ENCODE assay signal across 24 mouse cellular contexts in the genomic region with DNA sequence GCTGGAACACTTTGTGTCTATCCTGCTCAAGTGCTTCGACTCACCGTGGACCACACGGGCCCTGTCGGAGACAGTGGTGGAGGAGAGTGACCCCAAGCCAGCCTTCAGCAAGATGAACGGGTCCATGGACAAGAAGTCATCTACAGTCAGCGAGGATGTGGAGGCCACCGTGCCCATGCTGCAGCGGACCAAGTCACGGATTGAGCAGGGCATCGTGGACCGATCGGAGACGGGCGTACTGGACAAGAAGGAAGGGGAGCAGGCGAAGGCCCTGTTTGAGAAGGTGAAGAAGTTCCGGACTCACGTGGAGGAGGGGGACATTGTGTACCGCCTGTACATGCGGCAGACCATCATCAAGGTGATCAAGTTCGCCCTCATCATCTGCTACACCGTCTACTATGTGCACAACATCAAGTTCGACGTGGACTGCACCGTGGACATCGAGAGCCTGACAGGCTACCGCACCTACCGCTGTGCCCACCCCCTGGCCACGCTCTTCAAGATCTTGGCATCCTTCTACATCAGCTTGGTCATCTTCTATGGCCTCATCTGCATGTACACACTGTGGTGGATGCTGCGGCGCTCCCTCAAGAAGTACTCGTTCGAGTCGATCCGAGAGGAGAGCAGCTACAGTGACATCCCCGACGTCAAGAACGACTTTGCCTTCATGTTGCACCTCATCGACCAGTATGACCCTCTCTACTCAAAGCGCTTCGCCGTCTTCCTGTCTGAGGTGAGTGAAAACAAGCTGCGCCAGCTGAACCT. TPM values are rescaled to one million over a fixed set of nuclear protein-coding genes. Genes with fewer than 3 reads are reported as not detected.
DNase-seq lines count a peak whose midpoint lies in the region; ATAC-seq and TF ChIP-seq lines count a peak whose summit lies in the region.
"Had no signal": no experiment of that assay in that cellular context is flagged by ENCODE, and none has a peak within 500 bp of the region (broad histone marks: within the 10 kb centered on the region; RNA-seq: fewer than 3 reads in every experiment).

No protein-coding gene starts in this region.

- peaks cover 26% of the 10 kb centered on the region for H3K36me3 ChIP-seq in heart, adult 2 months (ENCODE audit: control insufficient read depth, insufficient read depth, low read length)
- peaks cover 28% of the 10 kb centered on the region for H3K36me3 ChIP-seq in heart, embryonic 11.5 days (ENCODE audit: control insufficient read depth, insufficient read depth, low read length)
- H3K36me3 ChIP-seq in E14TG2a.4 (ENCODE audit: insufficient read depth, low read length), result peaks cover 67% of the 10 kb centered on the region
- peaks cover 98% of the 10 kb centered on the region for H3K36me3 ChIP-seq in G1E (replicated peaks)

- H3K27me3 ChIP-seq in heart, adult 2 months (ENCODE audit: control insufficient read depth, insufficient read depth, low read length), result no peaks in the 10 kb centered on the region
- no peaks in the 10 kb centered on the region for H3K27me3 ChIP-seq in heart, embryonic 11.5 days (ENCODE audit: control insufficient read depth, insufficient read depth, low read length)
- H3K27me3 ChIP-seq in E14TG2a.4 (ENCODE audit: insufficient read depth, low read length) (no peaks in the 10 kb centered on the region), G1E (ENCODE audit: insufficient read depth, low read length) (no peaks in the 10 kb centered on the region)
- H3K27me3 ChIP-seq: embryonic facial prominence, embryonic 12.5 days; forebrain, embryonic 12.5 days had no signal

- H3K4me1 ChIP-seq in heart, adult 2 months (ENCODE audit: control insufficient read depth, insufficient read depth, low read length), result peaks cover 46% of the 10 kb centered on the region
- peaks cover 33% of the 10 kb centered on the region for H3K4me1 ChIP-seq in heart, embryonic 11.5 days (ENCODE audit: control insufficient read depth, insufficient read depth, low read length)
- H3K4me1 ChIP-seq in E14TG2a.4 (replicated peaks; ENCODE audit: low read depth, low read length) (peaks cover 86% of the 10 kb centered on the region), G1E (ENCODE audit: insufficient read depth, low read depth, low read length) (peaks cover 56% of the 10 kb centered on the region)
- H3K4me1 ChIP-seq: embryonic facial prominence, embryonic 12.5 days had no signal

- DNase-seq in heart, adult 2 months, result peak; percentile 4 to 27
- DNase-seq in G1E (ENCODE audit: low spot score), result no peak
- DNase-seq in embryo, embryonic 10.5 days (ENCODE audit: low spot score), result no peak
- DNase-seq: adrenal gland, adult 2 months; adrenal gland, postnatal 10 days; adrenal gland, postnatal 25 days; cerebellum, adult 11 months; cerebellum, adult 18-20 months; cerebellum, adult 8-10 months; cerebellum, postnatal 14 days; cerebellum, postnatal 36 days had no signal

- H3K4me3 ChIP-seq in heart, adult 2 months, result no peak overlapping the region
- no peak overlapping the region for H3K4me3 ChIP-seq in heart, embryonic 11.5 days (ENCODE audit: low read depth, low read length)
- H3K4me3 ChIP-seq in E14TG2a.4 (replicated peaks; ENCODE audit: low read length) (peak overlapping the region; percentile 62), G1E (ENCODE audit: low read depth, low read length) (no peak overlapping the region; the same call in 1 of the 2 replicates)
- H3K4me3 ChIP-seq: embryonic facial prominence, embryonic 10.5 days; embryonic facial prominence, embryonic 12.5 days; forebrain, embryonic 12.5 days had no signal

- no peak for TF ChIP-seq POLR2A in heart, adult 2 months (IDR thresholded peaks at IDR 0.05; ENCODE audit: insufficient read depth, low read depth, low read length)

- no peak overlapping the region for H3K4me2 ChIP-seq in heart, embryonic 11.5 days
- H3K4me2 ChIP-seq: embryonic facial prominence, embryonic 12.5 days; forebrain, embryonic 12.5 days had no signal

- H3K9me3 ChIP-seq in heart, embryonic 11.5 days (replicated peaks; ENCODE audit: control insufficient read depth, low read length), result no peaks in the 10 kb centered on the region
- H3K9me3 ChIP-seq in E14TG2a.4 (ENCODE audit: low read length), result no peaks in the 10 kb centered on the region
- H3K9me3 ChIP-seq in G1E (replicated peaks), result no peaks in the 10 kb centered on the region
- H3K9me3 ChIP-seq: embryonic facial prominence, embryonic 10.5 days; embryonic facial prominence, embryonic 12.5 days; forebrain, embryonic 12.5 days had no signal

- H3K79me2 ChIP-seq in heart, adult 2 months (replicated peaks; ENCODE audit: control insufficient read depth, insufficient read depth, low read length), result peaks cover 9% of the 10 kb centered on the region

- no peak overlapping the region for H3K9ac ChIP-seq in heart, adult 2 months (ENCODE audit: low read depth, low read length)
- H3K9ac ChIP-seq in heart, embryonic 11.5 days (ENCODE audit: low read depth, low read length), result no peak overlapping the region
- H3K9ac ChIP-seq: embryonic facial prominence, embryonic 12.5 days; forebrain, embryonic 12.5 days had no signal

- H3K27ac ChIP-seq in heart, adult 2 months, result no peak overlapping the region
- no peak overlapping the region for H3K27ac ChIP-seq in heart, embryonic 11.5 days (ENCODE audit: low read depth, low read length)
- H3K27ac ChIP-seq: embryonic facial prominence, embryonic 10.5 days; embryonic facial prominence, embryonic 12.5 days; forebrain, embryonic 12.5 days had no signal

- no peak for TF ChIP-seq EP300 in heart, adult 2 months (IDR thresholded peaks at IDR 0.05; ENCODE audit: insufficient read depth, low read depth, low read length)

- ATAC-seq in heart, embryonic 11.5 days (replicated peaks; ENCODE audit: insufficient number of reproducible peaks, low FRiP score, low TSS enrichment), result no peak
- no peak for ATAC-seq in G1E (ENCODE audit: extremely low read depth, insufficient number of reproducible peaks, low FRiP score, poor library complexity, severe bottlenecking)
- ATAC-seq: forebrain, embryonic 14.5 days; forebrain, embryonic 16.5 days had no signal

- intact Hi-C loops in heart, adult 2 months (cut with DNase I), result no loop called here

- WGBS in heart, adult 2 months, result 93% methylated on average over 42 of the region's 42 CpGs
- WGBS in heart, embryonic 11.5 days (ENCODE audit: insufficient replicate concordance), result 96% methylated on average over 42 of the region's 42 CpGs

- TF ChIP-seq CTCF in heart, adult 2 months (IDR thresholded peaks at IDR 0.05), result no peak
- TF ChIP-seq CTCF in E14TG2a.4 (conservative IDR thresholded peaks at IDR 0.05; ENCODE audit: low read length) (no peak), G1E (IDR thresholded peaks at IDR 0.05; ENCODE audit: low read depth, low read length) (0 out of 2 replicates have a peak, but pooled peaks have one; percentile 3)

RNA-seq across cellular contexts. Expression of a gene that starts 10.2 kb away (rescaled TPM):
- 100 to 1,000 TPM; 112 to 148 TPM for total RNA-seq in heart, adult 2 months (2021)
- polyA plus RNA-seq in heart, adult 2 months (2012; rRNA removed), result 108 and 180 TPM in 2 replicates
- 4.7 and 7.4 TPM in 2 replicates for polyA plus RNA-seq in heart, embryonic 11.5 days (2014; fragmentation: Nextera tagmentation; extraction: Ambion mirVana)
- 24.6 and 27.5 TPM in 2 replicates for total RNA-seq in G1E (2014; fragmentation: Nextera tagmentation)
- total RNA-seq in G1E (2017), result 0.66 and 0.93 TPM in 2 replicates
- 1.4 and 1.8 TPM in 2 replicates for polyA plus RNA-seq in G1E (2012)

RNA-seq across cellular contexts. Expression of a gene that starts 15.4 kb away (rescaled TPM):
- 1 to 10 TPM; 4.6 to 6.0 TPM for total RNA-seq in heart, adult 2 months (2021)
- 7.6 and 14.7 TPM in 2 replicates for polyA plus RNA-seq in heart, adult 2 months (2012; rRNA removed)
- polyA plus RNA-seq in heart, embryonic 11.5 days (2014; fragmentation: Nextera tagmentation; extraction: Ambion mirVana), result 0.49 TPM in 1 of 2 replicates, not detected in the other
- total RNA-seq in G1E (2014; fragmentation: Nextera tagmentation) (1.8 and 2.6 TPM in 2 replicates), G1E (2017) (0.12 TPM in 1 of 2 replicates, not detected in the other)
- polyA plus RNA-seq in G1E (2012), result 3.3 and 4.2 TPM in 2 replicates
- total RNA-seq: common myeloid progenitor, adult 5-6 weeks; MEL had no signal

RNA-seq across cellular contexts. Expression of a gene that starts 18.3 kb away (rescaled TPM):
- total RNA-seq in heart, adult 2 months (2021), result 10 to 100 TPM; 68.2 to 83.3 TPM
- polyA plus RNA-seq in heart, adult 2 months (2012; rRNA removed), result 46.4 and 49.1 TPM in 2 replicates
- 38.1 and 46.9 TPM in 2 replicates for polyA plus RNA-seq in heart, embryonic 11.5 days (2014; fragmentation: Nextera tagmentation; extraction: Ambion mirVana)
- 21.7 and 22.4 TPM in 2 replicates for total RNA-seq in G1E (2014; fragmentation: Nextera tagmentation)
- 6.7 and 7.4 TPM in 2 replicates for total RNA-seq in G1E (2017)
- polyA plus RNA-seq in G1E (2012), result 3.3 and 5.0 TPM in 2 replicates

RNA-seq across cellular contexts. Expression of a gene that starts 25.0 kb away (rescaled TPM):
- 1 to 10 TPM; 2.6 to 6.3 TPM for total RNA-seq in heart, adult 2 months (2021)
- not detected in 2 replicates for polyA plus RNA-seq in heart, adult 2 months (2012; rRNA removed)
- not detected in 2 replicates for polyA plus RNA-seq in heart, embryonic 11.5 days (2014; fragmentation: Nextera tagmentation; extraction: Ambion mirVana)
- total RNA-seq in G1E (2014; fragmentation: Nextera tagmentation), result not detected in 2 replicates
- total RNA-seq in G1E (2017), result not detected in 2 replicates
- polyA plus RNA-seq in G1E (2012), result not detected in 2 replicates
- total RNA-seq: adrenal gland, adult 2 months; adrenal gland, postnatal 10 days; adrenal gland, postnatal 25 days; adrenal gland, postnatal 4 days; common myeloid progenitor, adult 5-6 weeks; MEL had no signal
- polyA plus RNA-seq: adrenal gland, adult 2 months; brain, embryonic 14.5 days; embryonic facial prominence, embryonic 10.5 days; embryonic facial prominence, embryonic 12.5 days; embryonic facial prominence, embryonic 14.5 days; forebrain, embryonic 12.5 days; forebrain, embryonic 14.5 days; forebrain, embryonic 16.5 days; frontal cortex, adult 2 months had no signal

RNA-seq across cellular contexts. Expression of a gene that starts 30.3 kb away (rescaled TPM):
- 10 to 100 TPM; 21.6 to 25.3 TPM for total RNA-seq in heart, adult 2 months (2021)
- polyA plus RNA-seq in heart, adult 2 months (2012; rRNA removed), result 23.9 and 35.1 TPM in 2 replicates
- polyA plus RNA-seq in heart, embryonic 11.5 days (2014; fragmentation: Nextera tagmentation; extraction: Ambion mirVana), result 26.6 and 27.7 TPM in 2 replicates
- total RNA-seq in G1E (2014; fragmentation: Nextera tagmentation), result 5.0 TPM in 2 replicates
- 16.1 and 16.9 TPM in 2 replicates for total RNA-seq in G1E (2017)
- 6.1 and 7.2 TPM in 2 replicates for polyA plus RNA-seq in G1E (2012)

Comparison
In these comparisons a context has a peak if more than half of its experiments do, and no peak if none do; other contexts are left out.
1. RNA of a gene that starts 10.2 kb away (polyA plus RNA-seq): 108 to 180 TPM in heart, adult 2 months; 4.7 to 7.4 TPM in heart, embryonic 11.5 days and 1.4 to 1.8 TPM in G1E; every median in the first group is over 10 times any median in the second.
2. DNase-seq: peak in heart, adult 2 months (2 of 2); none in G1E (single experiment) and embryo, embryonic 10.5 days (single experiment).